Mouse (Mus musculus) midbrain, embryonic 10.5 days (tissue): ENCODE measurements around the gene Magee1. TPM values are rescaled to one million over a fixed set of nuclear protein-coding genes. Genes with fewer than 3 reads are reported as not detected.
"Not testable (repeated sequence)": the region's sequence is repeated elsewhere in the genome, so short reads cannot be mapped to it uniquely, and the experiment has no call there.

Source experiments
- DNase-seq: peaks from one replicate; pipeline ENCODE4 v3.0.0-alpha.2; 2017; ENCODE audit warnings: low spot score
- H3K27ac ChIP-seq: fragments of 300-500 bp; sonication (generic); replicated peaks from 2 replicates; pipeline ENCODE4 v1.5.1; 2016; ENCODE audit warnings: mild to moderate bottlenecking
- H3K27me3 ChIP-seq: fragments of 300-500 bp; sonication (generic); 2 replicates; pipeline ENCODE4 v1.6.1; 2016; ENCODE audit warnings: low read depth, mild to moderate bottlenecking; ENCODE audit not compliant: poor library complexity, severe bottlenecking
- H3K36me3 ChIP-seq: fragments of 300-500 bp; sonication (generic); 2 replicates; pipeline ENCODE4 v1.6.1; 2016; ENCODE audit warnings: mild to moderate bottlenecking, moderate library complexity
- H3K4me1 ChIP-seq: fragments of 300-500 bp; sonication (generic); 2 replicates; pipeline ENCODE4 v1.6.1; 2016
- H3K4me3 ChIP-seq: fragments of 300-500 bp; sonication (generic); 2 replicates; pipeline ENCODE4 v1.5.1; 2016; ENCODE audit warnings: mild to moderate bottlenecking, moderate library complexity
- H3K9me3 ChIP-seq: fragments of 300-500 bp; sonication (generic); replicated peaks from 2 replicates; pipeline ENCODE4 v1.6.1; 2016; ENCODE audit warnings: mild to moderate bottlenecking
- WGBS: fragments of 180-500 bp; shearing (Covaris S2); methylation state at CpG from one replicate; pipeline ENCODE4 v1.1.7; 2016; 5-methylcytosine and 5-hydroxymethylcytosine counted together
- polyA plus RNA-seq: library from polyadenylated mRNA; unstranded; fragments of >200 nt; fragmentation: Nextera tagmentation; extraction: Ambion mirVana; gene quantifications from 2 replicates; pipeline ENCODE4 v1.2.1, GENCODE M21; 2016

The Magee1 gene
- 31.1 and 45.2 TPM in 2 replicates for polyA plus RNA-seq

DNA sequence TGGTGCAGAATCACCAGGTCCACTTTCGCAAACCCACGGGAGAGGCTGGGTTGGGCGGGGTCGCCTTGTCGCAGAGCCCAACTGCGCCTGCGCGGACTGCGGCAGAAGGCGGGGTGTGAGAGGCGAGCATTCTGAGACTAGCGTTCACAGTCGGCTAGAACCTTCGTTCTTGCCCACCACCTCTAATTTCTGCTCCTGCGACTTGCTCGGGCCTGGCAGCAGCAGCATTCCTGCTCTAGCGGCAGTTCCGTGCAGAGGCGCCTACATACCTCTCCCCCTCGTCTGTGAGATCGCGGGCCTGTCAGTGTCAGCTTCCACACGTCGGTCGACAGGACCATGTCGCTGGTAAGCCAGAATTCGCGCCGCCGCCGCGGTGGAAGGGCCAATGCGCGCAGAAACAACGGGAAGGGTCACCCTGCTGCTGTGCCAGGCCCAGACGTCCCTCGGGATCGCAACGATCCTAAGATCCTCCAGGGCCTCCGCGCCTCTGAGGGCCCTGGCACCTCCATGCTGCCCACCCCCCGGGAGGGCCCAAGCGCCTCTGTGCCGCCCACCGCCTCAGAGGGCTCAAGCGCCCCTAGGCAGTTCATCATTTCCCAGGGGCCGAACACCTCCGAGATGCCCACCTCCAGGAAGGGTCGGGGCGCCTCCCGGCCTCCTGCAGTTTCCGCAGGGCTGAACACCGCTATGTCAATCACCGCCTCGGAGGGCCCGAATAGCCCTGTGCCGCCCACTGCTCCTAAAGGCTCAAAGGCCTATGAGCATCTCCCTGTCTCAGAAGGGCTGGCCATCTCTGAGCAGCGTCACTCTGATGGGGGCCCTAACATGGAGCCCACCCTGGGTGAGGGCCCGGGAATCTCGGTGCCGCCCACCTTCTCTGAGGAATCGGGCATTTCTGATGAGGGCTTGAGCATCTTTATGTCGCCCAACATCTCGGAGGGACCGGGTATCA is at the start of gene Magee1:
Gene Magee1, plus strand, starts transcription at position 104 of the 952 bp plus-strand sequence.
- H3K27me3 ChIP-seq = peaks cover 100% of the 10 kb centered on the region
- H3K36me3 ChIP-seq = peaks cover 5% of the 10 kb centered on the region; the same call in 1 of the 2 replicates

DNA sequence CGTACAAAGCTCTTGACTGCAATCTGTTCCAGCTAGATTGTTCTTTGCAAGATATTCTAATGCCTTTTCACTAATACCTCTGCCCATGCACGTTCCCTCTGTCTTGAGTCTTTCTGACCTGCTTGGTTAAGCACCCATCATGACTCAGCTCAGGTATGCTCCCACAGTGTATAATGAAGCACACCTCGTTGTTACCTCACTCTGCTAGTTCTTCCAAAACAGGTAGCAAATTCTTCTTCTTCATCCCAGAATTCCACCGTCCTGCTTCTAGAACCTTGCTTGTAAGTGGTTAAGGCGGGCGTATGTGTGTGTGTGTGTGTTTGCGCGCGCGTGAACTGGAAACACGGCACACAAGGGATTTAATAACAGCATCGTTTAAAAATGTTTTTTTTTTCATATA is 41.0 kb upstream of the Magee1 start:
- Histone ChIP-seq H3K27me3 (peaks cover 19% of the 10 kb centered on the region), H3K4me3 (peak overlapping the region; percentile 60), H3K4me1 (peaks cover 3% of the 10 kb centered on the region), H3K27ac (peak overlapping the region; percentile 52), H3K36me3 (peaks cover 26% of the 10 kb centered on the region), H3K9me3 (no peaks in the 10 kb centered on the region)
- WGBS = 4% methylated on average over 12 of the region's 12 CpGs
- no peak for DNase-seq

More for the DNA sequence above, at the start of gene Magee1:
- peak; percentile 66 for DNase-seq
- peak within 1 kb of the TSS; percentile 65 for H3K4me3 ChIP-seq
- H3K9me3 ChIP-seq = no peaks in the 10 kb centered on the region
- peak within 1 kb of the TSS; percentile 77 for H3K27ac ChIP-seq
- WGBS = 12% methylated on average over 65 of the region's 65 CpGs
- peaks cover 6% of the 10 kb centered on the region for H3K4me1 ChIP-seq

DNA sequence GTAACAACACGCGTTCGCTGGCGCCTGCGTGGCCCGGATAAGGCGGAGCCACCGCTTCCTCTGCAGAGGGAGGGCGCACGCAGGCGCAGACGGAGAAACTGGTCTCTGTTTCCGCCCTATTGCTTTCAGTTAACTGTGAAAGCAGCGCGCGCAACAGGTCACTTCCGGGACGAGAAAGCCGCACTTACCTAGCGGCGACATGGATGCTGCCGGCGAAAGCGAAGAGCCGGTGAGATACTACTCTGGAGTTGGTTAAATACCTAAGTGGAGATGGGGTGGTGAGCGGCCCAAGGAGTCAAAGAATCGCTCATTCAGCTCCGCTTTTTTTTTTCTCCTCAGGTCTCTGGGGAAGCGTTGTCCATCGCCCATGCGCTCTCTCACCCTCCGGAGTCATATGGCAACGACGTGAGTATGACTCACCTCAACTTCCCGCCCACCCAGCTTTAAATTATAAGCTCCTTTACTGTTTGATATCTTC is 40.5 kb upstream of the Magee1 start, which contains the start of gene Pbdc1:
Gene Pbdc1, plus strand, starts transcription at position 142 of the 478 bp plus-strand sequence.
- 3% methylated on average over 35 of the region's 35 CpGs for WGBS
- peaks cover 24% of the 10 kb centered on the region for H3K27me3 ChIP-seq
- H3K36me3 ChIP-seq = peaks cover 30% of the 10 kb centered on the region
- peak within 1 kb of the TSS; percentile 60 for H3K4me3 ChIP-seq
- peak within 1 kb of the TSS; percentile 69 for H3K27ac ChIP-seq
- peak; percentile 89 for DNase-seq
- peaks cover 3% of the 10 kb centered on the region for H3K4me1 ChIP-seq
- no peaks in the 10 kb centered on the region for H3K9me3 ChIP-seq

GRCm38 (mm10) chrX:105080096-105080495 is 40.1 kb upstream of the Magee1 start:
- Histone ChIP-seq H3K4me3 (peak overlapping the region; percentile 60), H3K9me3 (no peaks in the 10 kb centered on the region), H3K36me3 (peaks cover 35% of the 10 kb centered on the region), H3K27ac (peak overlapping the region; percentile 69), H3K4me1 (peaks cover 3% of the 10 kb centered on the region), H3K27me3 (peaks cover 28% of the 10 kb centered on the region)
- no peak for DNase-seq
- WGBS = 13% methylated on average over 8 of the region's 8 CpGs

GRCm38 (mm10) chrX:105083013-105083412 is 37.2 kb upstream of the Magee1 start:
- DNase-seq, H3K4me3 ChIP-seq, H3K27ac ChIP-seq, H3K9me3 ChIP-seq, H3K4me1 ChIP-seq: not testable (repeated sequence)
- H3K36me3 ChIP-seq = peaks cover 48% of the 10 kb centered on the region
- 96% methylated on average over 7 of the region's 7 CpGs for whole genome bisulfite sequencing
- H3K27me3 ChIP-seq = peaks cover 56% of the 10 kb centered on the region

GRCm38 (mm10) chrX:105104175-105104574 is 16.0 kb upstream of the Magee1 start:
- Histone ChIP-seq H3K4me1 (no peaks in the 10 kb centered on the region), H3K36me3 (peaks cover 10% of the 10 kb centered on the region; the same call in 1 of the 2 replicates), H3K27ac (no peak overlapping the region), H3K9me3 (no peaks in the 10 kb centered on the region), H3K4me3 (no peak overlapping the region), H3K27me3 (peaks cover 78% of the 10 kb centered on the region)
- WGBS = 54% methylated on average over 5 of the region's 5 CpGs
- no peak for DNase-seq

GRCm38 (mm10) chrX:105114994-105115393 is 5.2 kb upstream of the Magee1 start:
- Histone ChIP-seq H3K27me3 (peaks cover 98% of the 10 kb centered on the region), H3K36me3 (no peaks in the 10 kb centered on the region), H3K9me3 (no peaks in the 10 kb centered on the region), H3K4me3 (no peak overlapping the region), H3K4me1 (no peaks in the 10 kb centered on the region), H3K27ac (no peak overlapping the region)
- WGBS = 83% methylated on average over 2 of the region's 2 CpGs
- DNase-seq = no peak

DNA sequence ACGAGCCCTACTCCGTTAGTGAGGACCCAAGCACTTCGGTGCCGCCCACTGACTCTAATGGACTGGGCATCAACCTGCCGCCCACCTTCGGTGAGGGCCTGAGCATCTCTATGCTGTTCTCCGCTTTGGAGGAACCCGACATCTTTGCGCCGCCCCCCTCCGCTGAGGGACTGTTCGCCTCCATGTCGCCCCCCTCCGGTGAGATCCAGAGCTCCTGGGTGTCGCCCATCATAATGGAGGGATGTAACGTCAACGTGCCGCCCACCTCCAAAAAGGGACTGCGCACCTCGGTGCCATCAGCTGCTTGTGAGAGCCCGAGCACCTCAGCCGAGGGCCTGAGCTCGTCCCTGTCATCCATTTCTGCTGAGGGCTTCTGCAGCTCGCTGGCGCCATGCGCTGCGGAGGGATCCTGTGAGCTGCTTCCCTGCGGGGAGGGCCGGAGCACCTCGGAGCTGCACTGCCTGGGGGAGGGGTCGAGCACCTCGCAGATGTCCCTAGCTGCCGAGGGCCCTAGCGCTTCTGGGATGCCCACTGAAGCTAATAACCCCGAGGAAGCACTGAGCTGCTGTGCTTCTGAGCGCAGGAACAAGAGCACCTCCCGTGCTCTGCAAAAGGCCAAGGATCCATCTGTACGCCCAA is 1.2 kb downstream of the Magee1 start:
- Histone ChIP-seq H3K27me3 (peaks cover 100% of the 10 kb centered on the region), H3K4me1 (peaks cover 6% of the 10 kb centered on the region), H3K27ac (peak overlapping the region; percentile 77; the same call in 1 of the 2 replicates), H3K36me3 (peaks cover 5% of the 10 kb centered on the region; the same call in 1 of the 2 replicates), H3K4me3 (peak overlapping the region; percentile 65), H3K9me3 (no peaks in the 10 kb centered on the region)
- DNase-seq = peak; percentile 66
- WGBS = 25% methylated on average over 38 of the region's 38 CpGs

DNA sequence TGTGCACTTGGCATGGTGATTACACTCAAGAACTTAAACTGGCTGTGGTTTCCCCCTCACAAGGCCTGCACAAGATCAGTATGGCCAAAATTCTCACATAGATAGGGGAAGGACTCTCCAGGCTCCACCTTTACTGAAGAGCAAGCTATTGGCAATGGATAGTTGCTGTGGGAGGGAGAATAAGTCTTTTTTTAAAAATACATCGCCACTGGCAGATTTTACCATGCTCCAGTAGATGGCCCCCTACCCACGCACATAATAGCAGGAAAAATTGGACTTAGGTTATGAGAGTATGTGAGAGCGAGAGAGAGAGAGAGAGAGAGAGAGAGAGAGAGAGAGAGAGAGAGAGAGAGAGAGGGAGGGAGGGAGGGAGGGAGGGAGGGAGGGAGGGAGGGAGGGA is 4.7 kb downstream of the Magee1 start:
- no peak overlapping the region for H3K27ac ChIP-seq
- no peak overlapping the region for H3K4me3 ChIP-seq
- peaks cover 96% of the 10 kb centered on the region for H3K27me3 ChIP-seq
- peaks cover 6% of the 10 kb centered on the region for H3K4me1 ChIP-seq
- no peak for DNase-seq
- 15% methylated on average over 2 of the region's 3 CpGs for WGBS
- H3K9me3 ChIP-seq = no peaks in the 10 kb centered on the region
- peaks cover 5% of the 10 kb centered on the region; the same call in 1 of the 2 replicates for H3K36me3 ChIP-seq

DNA sequence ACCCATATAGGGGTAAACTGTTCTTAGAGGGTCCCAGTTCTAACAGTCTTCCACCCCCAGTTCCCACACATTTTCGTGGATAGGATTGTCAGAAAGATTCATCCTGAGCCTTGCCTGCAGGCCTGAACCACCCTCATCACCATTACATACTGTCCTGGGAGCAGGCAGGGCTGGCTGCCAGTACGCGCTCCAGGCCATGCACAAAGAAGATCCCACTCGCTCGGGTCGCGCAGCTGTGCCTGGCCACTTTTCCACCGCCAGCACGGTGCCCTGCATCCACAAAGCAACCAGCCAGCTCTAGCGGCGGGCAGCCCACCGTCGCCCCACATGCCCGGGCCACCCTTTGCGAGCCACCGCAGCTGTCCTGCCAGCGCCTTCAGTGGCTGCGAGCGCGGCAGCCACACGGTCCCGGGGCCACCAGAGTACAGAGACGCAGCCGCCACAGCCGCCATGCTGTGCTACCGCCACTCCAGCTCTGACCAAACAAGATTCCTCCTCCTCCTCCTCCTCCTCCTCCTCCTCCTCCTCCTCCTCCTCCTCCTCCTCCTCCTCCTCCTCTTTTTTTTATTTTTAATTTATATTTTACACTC is 31.8 kb downstream of the Magee1 start:
- H3K4me3 ChIP-seq = peak overlapping the region; percentile 37
- no peaks in the 10 kb centered on the region for H3K4me1 ChIP-seq
- 49% methylated on average over 18 of the region's 26 CpGs for WGBS
- no peak overlapping the region; the same call in 1 of the 2 replicates for H3K27ac ChIP-seq
- H3K9me3 ChIP-seq = no peaks in the 10 kb centered on the region
- H3K36me3 ChIP-seq = no peaks in the 10 kb centered on the region
- H3K27me3 ChIP-seq = peaks cover 95% of the 10 kb centered on the region
- peak; percentile 12 for DNase-seq

- not testable (repeated sequence) for H3K27ac ChIP-seq, H3K9me3 ChIP-seq, H3K4me3 ChIP-seq, H3K4me1 ChIP-seq, H3K36me3 ChIP-seq, DNase-seq
- WGBS = 71% methylated on average over 6 of the region's 6 CpGs
- H3K27me3 ChIP-seq = peaks cover 88% of the 10 kb centered on the region
Measured at GRCm38 (mm10) chrX:105165007-105165406, 44.8 kb downstream of the Magee1 start.

- no peaks in the 10 kb centered on the region for H3K4me1 ChIP-seq
- no peak for DNase-seq
- no peaks in the 10 kb centered on the region for H3K36me3 ChIP-seq
- H3K9me3 ChIP-seq = no peaks in the 10 kb centered on the region
- peaks cover 87% of the 10 kb centered on the region for H3K27me3 ChIP-seq
- no peak overlapping the region for H3K27ac ChIP-seq
- H3K4me3 ChIP-seq = no peak overlapping the region
- WGBS = 85% methylated on average over 2 of the region's 2 CpGs
Measured at GRCm38 (mm10) chrX:105167217-105167616, 47.0 kb downstream of the Magee1 start.
